Mouse (Mus musculus): Measurements from ENCODE around the gene Nol9. TPM values are rescaled to one million over a fixed set of nuclear protein-coding genes. Genes with fewer than 3 reads are reported as not detected.

The Nol9 gene
- polyA plus RNA-seq, 1 experiment: 8.0 TPM

DNA sequence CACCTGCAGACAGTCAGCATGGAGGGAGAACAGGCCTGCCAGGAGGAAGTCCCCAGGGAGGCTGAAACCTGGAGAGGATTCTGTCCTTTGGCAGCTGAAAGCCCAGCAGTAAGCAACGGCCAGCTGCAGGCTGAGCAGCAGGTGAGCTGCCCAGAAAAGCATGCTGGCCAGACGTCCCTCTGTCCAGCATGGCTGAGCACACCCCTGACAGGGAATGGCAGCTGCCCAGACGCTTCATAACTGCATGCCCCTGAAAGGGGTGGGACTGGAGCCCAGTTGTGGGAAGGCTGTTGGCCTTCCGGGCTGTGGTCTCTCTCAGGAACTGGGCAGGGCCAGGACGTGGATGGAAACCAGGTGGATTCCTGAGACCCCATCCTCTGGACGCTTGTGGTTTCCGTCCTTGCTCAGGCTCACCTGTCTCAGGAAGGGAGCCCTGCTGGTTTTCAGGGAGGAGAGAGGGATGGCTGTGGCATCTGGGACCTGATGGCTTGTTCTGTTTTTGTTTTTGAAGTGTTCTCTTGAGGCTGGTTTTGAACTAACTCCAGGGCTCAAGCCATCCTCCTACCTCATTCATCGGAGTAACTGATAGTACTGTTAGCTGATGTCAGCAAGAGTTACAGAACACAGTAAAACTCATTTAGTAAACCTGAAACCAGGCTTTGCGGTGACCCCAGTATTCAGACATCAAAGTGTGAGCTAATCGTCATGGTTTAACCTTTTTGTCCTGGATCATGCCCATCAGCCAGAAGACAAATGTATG, 716 bp upstream of the Nol9 start, which contains the start of gene Tas1r1:
Tas1r1 (minus strand) TSS at position 344 of the 760 bp plus-strand sequence.
- Histone ChIP-seq H3K27ac (ENCODE audit: control insufficient read depth, insufficient read depth, low read depth, low read length) (no peak within 1 kb of the TSS), H3K4me1 (ENCODE audit: control insufficient read depth, insufficient read depth, low read length) (peaks cover 8% of the 10 kb centered on the region), H3K36me3 (ENCODE audit: control insufficient read depth, insufficient read depth, low read length) (no peaks in the 10 kb centered on the region; the same call in 1 of the 2 replicates), H3K27me3 (ENCODE audit: control insufficient read depth, insufficient read depth, low read length) (no peaks in the 10 kb centered on the region), H3K4me3 (ENCODE audit: control insufficient read depth, low read depth, low read length) (peak within 1 kb of the TSS; percentile 91)
- no peak for TF ChIP-seq CTCF (IDR thresholded peaks at IDR 0.05; ENCODE audit: control insufficient read depth, insufficient read depth, insufficient replicate concordance, low read depth, low read length)
- no peak for TF ChIP-seq POLR2A (IDR thresholded peaks at IDR 0.05; ENCODE audit: control insufficient read depth, low read depth, low read length)

- peak overlapping the region; percentile 91 for H3K4me3 ChIP-seq (ENCODE audit: control insufficient read depth, low read depth, low read length)
- peak overlapping the region; percentile 7 for H3K27ac ChIP-seq (ENCODE audit: control insufficient read depth, insufficient read depth, low read depth, low read length)
- H3K36me3 ChIP-seq (ENCODE audit: control insufficient read depth, insufficient read depth, low read length): no peaks in the 10 kb centered on the region; the same call in 1 of the 2 replicates
- TF ChIP-seq POLR2A (IDR thresholded peaks at IDR 0.05; ENCODE audit: control insufficient read depth, low read depth, low read length) (no peak), CTCF (IDR thresholded peaks at IDR 0.05; ENCODE audit: control insufficient read depth, insufficient read depth, insufficient replicate concordance, low read depth, low read length) (no peak)
- H3K27me3 ChIP-seq (ENCODE audit: control insufficient read depth, insufficient read depth, low read length): no peaks in the 10 kb centered on the region
- H3K4me1 ChIP-seq (ENCODE audit: control insufficient read depth, insufficient read depth, low read length): peaks cover 8% of the 10 kb centered on the region
Measured at GRCm38 (mm10) chr4:152039831-152040310, 750 bp downstream of the Nol9 start.

GRCm38 (mm10) chr4:152041924-152042641, 3.0 kb downstream of the Nol9 start:
- Histone ChIP-seq H3K27me3 (ENCODE audit: control insufficient read depth, insufficient read depth, low read length) (no peaks in the 10 kb centered on the region), H3K36me3 (ENCODE audit: control insufficient read depth, insufficient read depth, low read length) (peaks cover 3% of the 10 kb centered on the region; the same call in 1 of the 2 replicates), H3K4me3 (ENCODE audit: control insufficient read depth, low read depth, low read length) (no peak overlapping the region), H3K4me1 (ENCODE audit: control insufficient read depth, insufficient read depth, low read length) (peaks cover 8% of the 10 kb centered on the region), H3K27ac (ENCODE audit: control insufficient read depth, insufficient read depth, low read depth, low read length) (no peak overlapping the region)
- TF ChIP-seq CTCF (IDR thresholded peaks at IDR 0.05; ENCODE audit: control insufficient read depth, insufficient read depth, insufficient replicate concordance, low read depth, low read length) (no peak), POLR2A (IDR thresholded peaks at IDR 0.05; ENCODE audit: control insufficient read depth, low read depth, low read length) (no peak)

GRCm38 (mm10) chr4:152043171-152043570, 4.0 kb downstream of the Nol9 start:
- TF ChIP-seq POLR2A (IDR thresholded peaks at IDR 0.05; ENCODE audit: control insufficient read depth, low read depth, low read length) (no peak), CTCF (IDR thresholded peaks at IDR 0.05; ENCODE audit: control insufficient read depth, insufficient read depth, insufficient replicate concordance, low read depth, low read length) (no peak)
- Histone ChIP-seq H3K36me3 (ENCODE audit: control insufficient read depth, insufficient read depth, low read length) (peaks cover 3% of the 10 kb centered on the region), H3K27ac (ENCODE audit: control insufficient read depth, insufficient read depth, low read depth, low read length) (no peak overlapping the region)

DNA sequence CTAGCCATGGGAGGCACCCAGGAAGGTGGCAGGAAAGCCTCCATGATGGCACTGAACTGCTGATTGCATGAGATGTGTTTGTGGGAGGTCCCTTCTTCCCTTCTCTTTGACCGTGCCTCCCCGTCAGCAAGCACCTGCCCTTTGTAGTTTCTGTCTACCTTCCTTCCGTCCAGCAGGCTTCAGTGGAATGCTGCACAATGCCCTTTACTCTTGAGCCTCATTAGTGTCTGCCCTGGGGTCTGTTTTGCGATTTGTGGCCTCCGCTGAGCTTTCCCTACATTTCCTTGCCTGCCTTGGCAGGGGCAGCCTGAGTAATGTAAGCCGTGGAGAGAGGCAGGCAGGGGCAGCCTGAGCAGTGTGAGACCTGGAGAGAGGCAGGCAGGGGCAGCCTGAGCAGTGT, 5.5 kb downstream of the Nol9 start:
- Histone ChIP-seq H3K36me3 (ENCODE audit: control insufficient read depth, insufficient read depth, low read length) (peaks cover 3% of the 10 kb centered on the region), H3K27me3 (ENCODE audit: control insufficient read depth, insufficient read depth, low read length) (no peaks in the 10 kb centered on the region), H3K27ac (ENCODE audit: control insufficient read depth, insufficient read depth, low read depth, low read length) (no peak overlapping the region), H3K4me1 (ENCODE audit: control insufficient read depth, insufficient read depth, low read length) (peaks cover 8% of the 10 kb centered on the region), H3K4me3 (ENCODE audit: control insufficient read depth, low read depth, low read length) (no peak overlapping the region)
- TF ChIP-seq CTCF (IDR thresholded peaks at IDR 0.05; ENCODE audit: control insufficient read depth, insufficient read depth, insufficient replicate concordance, low read depth, low read length): no peak
- TF ChIP-seq POLR2A (IDR thresholded peaks at IDR 0.05; ENCODE audit: control insufficient read depth, low read depth, low read length): no peak

More at GRCm38 (mm10) chr4:152043171-152043570, 4.0 kb downstream of the Nol9 start:
- H3K4me1 ChIP-seq (ENCODE audit: control insufficient read depth, insufficient read depth, low read length): peaks cover 8% of the 10 kb centered on the region
- H3K27me3 ChIP-seq (ENCODE audit: control insufficient read depth, insufficient read depth, low read length): no peaks in the 10 kb centered on the region
- H3K4me3 ChIP-seq (ENCODE audit: control insufficient read depth, low read depth, low read length): no peak overlapping the region

GRCm38 (mm10) chr4:152062390-152063110, 23.4 kb downstream of the Nol9 start:
- no peaks in the 10 kb centered on the region for H3K27me3 ChIP-seq (ENCODE audit: control insufficient read depth, insufficient read depth, low read length)
- H3K36me3 ChIP-seq (ENCODE audit: control insufficient read depth, insufficient read depth, low read length): peaks cover 2% of the 10 kb centered on the region
- H3K4me1 ChIP-seq (ENCODE audit: control insufficient read depth, insufficient read depth, low read length): 0 out of 2 replicates have a peak, but pooled peaks cover under 1% of the 10 kb centered on the region
- H3K4me3 ChIP-seq (ENCODE audit: control insufficient read depth, low read depth, low read length): no peak overlapping the region
- TF ChIP-seq CTCF (IDR thresholded peaks at IDR 0.05; ENCODE audit: control insufficient read depth, insufficient read depth, insufficient replicate concordance, low read depth, low read length): no peak
- no peak for TF ChIP-seq POLR2A (IDR thresholded peaks at IDR 0.05; ENCODE audit: control insufficient read depth, low read depth, low read length)
- H3K27ac ChIP-seq (ENCODE audit: control insufficient read depth, insufficient read depth, low read depth, low read length): no peak overlapping the region

Data from testis, adult 2 months (tissue).